Mouse (Mus musculus) liver, postnatal 0 days (tissue): ENCODE measurements around the gene Nudt16l1.

Source experiments
- CTCF ChIP-seq: sonication (generic); IDR thresholded peaks from 2 replicates; pipeline ENCODE4 v1.5.1; 2016; ENCODE audit warnings: antibody characterized with exemption, low read depth
- EP300 ChIP-seq: IDR thresholded peaks from 2 replicates; pipeline ENCODE4 v1.6.1; 2016; ENCODE audit warnings: antibody characterized with exemption, low read depth, mild to moderate bottlenecking

- no peak for TF ChIP-seq CTCF
- no peak for TF ChIP-seq EP300
Measured at GRCm38 (mm10) chr16:4968426-4968825, 29.9 kb downstream of the Nudt16l1 start.
